Mouse (Mus musculus): ENCODE data around the gene Fxyd6.

- TF ChIP-seq CTCF (IDR thresholded peaks at IDR 0.05; ENCODE audit: control insufficient read depth, insufficient read depth, low read length) (no peak), POLR2A (IDR thresholded peaks at IDR 0.05; ENCODE audit: borderline replicate concordance, control insufficient read depth, low read depth, low read length) (no peak)
Observed at GRCm38 (mm10) chr9:45439025-45439424, 69.0 kb downstream of the Fxyd6 start.

Measured in bone marrow, adult 2 months (tissue).